Mouse (Mus musculus) retina, embryonic 14.5 days (tissue): ENCODE data around the gene Crxos.
A peak's percentile ranks its signal among the peaks of the same experiment; 100 is the strongest.

ENCODE experiments used
- DNase-seq: peaks from one replicate; pipeline ENCODE4 v3.0.0-alpha.2; 2015; ENCODE audit warnings: low spot score

Gene Crxos

DNA sequence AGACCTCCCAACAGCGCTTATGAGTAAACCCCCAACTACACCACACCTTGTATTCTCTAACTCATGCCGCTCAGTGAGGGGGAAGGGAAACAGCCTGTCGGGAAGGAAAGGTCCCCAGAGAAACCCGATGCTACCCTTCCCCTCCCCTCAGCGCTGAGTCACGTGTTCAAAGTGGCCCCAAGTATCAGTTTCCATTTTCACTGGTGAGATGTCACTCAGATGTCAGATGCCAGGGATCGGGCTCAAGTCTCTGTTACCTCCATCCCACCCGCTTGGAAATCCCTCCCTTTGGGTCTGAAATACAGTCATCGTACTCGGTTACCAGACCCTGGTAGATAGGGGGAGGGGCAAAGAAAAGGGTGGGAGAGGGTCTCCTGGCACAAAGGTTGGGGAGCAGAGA lies 39.4 kb downstream of the Crxos start:
- DNase-seq: peak; percentile 64

DNA sequence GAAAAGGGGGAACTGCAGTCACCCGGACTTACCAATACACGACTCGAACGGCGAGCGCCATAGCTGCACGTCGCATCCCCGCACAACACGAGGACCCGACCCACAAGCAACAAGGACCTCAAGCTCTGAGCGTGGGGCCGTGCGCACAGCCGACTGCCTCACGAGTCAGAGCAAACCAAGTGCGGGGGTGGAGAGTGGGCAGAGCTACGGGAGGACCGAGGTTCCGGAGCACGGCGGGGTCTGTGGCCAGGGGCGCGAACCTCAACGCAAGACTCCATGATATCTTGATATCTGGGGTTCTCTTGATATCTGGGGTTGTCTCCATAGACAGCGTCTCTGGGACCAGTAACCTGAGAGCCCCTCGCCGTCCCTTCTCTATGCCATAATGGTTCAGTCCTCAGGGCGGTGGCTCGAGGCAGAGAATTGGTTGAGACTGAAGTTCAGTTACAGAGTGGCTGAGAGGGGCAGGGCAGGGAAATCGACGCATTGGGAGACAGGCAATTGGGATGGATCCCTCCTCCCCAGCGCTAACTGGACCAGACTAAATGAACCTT lies 39.9 kb downstream of the Crxos start, which contains the start of gene Selenow:
TSS of gene Selenow (minus strand) at position 183 of the 554 bp plus-strand sequence.
- DNase-seq: peak; percentile 93

DNA sequence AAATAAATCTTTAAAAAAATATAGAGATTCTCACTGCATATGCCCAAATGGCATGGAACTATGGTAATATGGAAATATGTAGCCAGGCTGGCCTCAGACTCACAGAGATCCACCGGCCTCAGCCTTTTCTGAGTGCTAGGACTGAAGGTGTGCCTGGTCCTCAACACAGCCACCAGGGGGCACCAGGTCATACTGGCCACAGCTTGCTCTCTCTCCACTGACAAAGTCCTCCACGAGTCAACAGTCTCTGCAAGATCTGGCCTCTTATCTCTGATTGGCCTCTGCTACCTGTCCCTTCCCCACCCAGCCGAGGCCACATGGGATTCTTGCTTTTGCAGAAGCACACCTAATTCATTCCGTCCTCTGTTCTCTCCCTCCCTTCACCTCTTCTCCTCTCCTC lies 47.5 kb downstream of the Crxos start:
- DNase-seq: peak; percentile 77

DNA sequence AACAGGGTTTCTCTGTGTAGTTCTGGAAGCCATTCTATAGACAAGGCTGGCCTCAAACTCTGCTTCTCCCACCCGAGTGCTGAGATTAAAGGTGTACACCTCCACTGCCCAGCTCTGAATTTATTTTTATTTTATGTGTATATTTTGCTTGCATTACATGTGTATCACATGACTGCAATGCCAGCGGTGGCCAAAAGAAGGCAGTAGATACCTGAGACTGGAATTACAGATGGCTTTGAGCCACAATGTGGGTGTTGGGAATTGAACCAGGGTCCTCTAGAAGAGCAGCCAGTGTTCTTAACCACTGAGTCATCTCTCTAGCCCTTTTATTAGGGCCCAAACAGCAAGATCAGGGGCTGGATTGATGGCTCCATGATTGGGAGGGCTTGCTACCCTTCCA lies 48.1 kb downstream of the Crxos start:
- no peak for DNase-seq

DNA sequence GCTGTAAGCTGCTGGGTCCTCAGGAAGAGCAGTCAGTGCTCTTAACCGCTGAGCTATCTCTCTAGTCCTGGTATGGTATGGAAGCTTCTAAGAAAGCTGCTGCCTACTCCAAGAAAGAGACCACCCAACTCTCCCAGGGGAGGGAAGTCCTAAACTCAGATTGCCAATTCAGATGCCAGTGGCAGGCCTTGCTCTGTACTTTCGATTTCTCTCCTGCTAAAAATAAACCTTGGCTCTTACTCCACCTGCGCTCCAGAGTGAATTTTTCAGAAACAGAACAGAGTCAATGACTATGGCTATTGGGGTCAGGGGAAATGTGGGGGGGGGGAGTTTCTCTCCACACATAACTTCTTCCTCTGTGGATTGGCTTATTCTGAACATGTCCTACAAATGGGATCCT lies 49.2 kb downstream of the Crxos start:
- DNase-seq: no peak

DNA sequence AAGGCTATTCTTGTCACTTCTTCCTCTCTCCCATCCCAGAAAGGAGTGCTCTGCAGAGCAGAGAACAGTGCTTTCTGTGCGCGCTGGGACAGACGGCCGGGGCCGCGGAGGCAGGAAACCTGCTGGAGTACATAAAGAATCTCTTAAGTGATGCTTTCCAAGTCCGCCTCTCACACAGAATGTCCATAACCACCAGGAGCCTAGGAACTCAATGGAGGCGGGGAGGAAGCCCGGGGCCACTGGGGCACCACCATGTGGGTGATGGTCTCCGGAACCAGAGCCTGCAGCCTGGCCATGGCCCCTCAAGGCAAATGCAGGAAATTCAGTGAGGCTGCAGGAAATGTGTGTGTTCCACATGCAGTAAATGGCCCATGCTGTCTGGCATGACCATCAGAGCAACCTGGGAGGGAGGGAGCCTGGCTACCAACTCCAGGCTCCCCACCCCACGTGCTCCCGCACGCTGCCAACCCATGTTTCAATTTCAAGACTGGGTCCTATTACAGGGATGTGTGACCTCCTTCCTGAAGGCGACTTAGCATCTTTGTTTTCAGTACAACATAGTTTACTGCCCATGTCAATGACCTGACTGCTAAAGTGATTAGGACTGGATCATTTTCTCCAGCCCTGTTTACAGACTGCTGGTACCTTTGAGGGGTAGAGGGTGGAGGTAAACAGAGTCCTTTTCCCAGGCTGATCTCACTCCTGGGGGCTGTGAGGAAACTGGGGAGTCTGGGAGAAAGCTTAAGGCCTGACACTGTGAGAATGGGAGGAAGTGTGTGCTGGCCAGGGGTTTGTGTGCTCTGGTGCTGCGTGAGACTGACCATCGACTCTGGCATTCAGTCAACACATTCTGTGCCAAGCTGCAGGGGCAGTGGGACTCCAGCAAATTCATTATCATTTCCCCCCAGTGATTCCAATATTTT lies 51.3 kb downstream of the Crxos start:
- no peak for DNase-seq

DNA sequence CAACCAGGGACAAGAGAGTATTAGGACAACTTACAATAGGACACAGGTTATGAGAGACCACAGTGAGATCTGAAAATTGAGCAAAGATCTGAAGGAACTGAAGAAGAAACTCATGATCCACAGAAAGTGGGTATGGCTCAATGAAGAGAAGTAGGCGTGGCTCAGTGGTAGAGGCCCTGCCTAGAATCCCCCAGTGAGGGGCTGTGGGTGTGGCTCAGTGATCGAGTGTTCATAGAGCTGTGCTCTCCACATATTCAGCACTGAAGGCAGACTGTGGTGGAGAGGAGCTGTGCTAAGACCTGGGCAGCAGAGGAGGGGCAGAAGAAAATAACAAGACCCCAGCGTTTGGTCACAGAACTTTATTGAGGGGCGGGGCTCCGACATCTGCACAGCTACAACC lies 55.1 kb downstream of the Crxos start:
- no peak for DNase-seq

DNA sequence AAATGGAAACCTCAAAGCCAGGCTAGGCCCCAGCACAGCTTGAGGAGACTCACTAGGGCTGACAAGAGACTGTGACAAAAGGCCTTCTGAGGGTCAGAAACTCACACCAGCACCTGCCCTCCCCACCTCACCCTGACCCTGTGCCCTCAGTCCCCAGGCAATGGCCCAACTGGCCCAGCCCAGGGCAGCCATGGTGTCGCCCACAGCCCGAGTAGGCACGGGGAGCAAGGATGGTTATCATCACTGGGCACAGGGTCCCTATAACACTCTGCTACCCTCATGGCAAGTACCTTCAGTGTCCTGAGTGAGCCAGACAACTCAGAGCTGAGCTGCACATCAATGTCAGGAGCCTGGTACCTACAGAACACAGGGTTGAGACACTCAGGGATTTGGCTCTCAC lies 56.2 kb downstream of the Crxos start:
- no peak for DNase-seq

DNA sequence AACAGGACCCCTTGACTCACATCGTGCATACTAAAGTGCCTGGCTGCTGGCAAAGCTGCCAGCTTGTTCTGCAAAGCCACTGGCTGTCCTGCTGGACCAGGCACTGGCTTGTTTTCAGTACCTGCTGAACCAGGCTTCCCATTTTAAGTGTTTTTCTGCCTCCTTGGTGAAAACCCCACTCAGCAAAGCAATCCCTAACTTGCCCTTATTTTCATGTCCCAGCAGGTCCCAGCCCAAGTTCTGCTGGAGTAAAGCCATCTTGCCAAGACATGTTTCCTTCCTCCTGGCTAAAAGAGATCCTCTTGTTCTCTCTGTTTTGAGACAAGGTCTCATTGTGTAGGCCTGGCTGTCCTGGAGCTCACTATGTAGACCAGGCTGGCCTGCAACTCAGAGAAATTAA lies 61.9 kb downstream of the Crxos start:
- DNase-seq: no peak

DNA sequence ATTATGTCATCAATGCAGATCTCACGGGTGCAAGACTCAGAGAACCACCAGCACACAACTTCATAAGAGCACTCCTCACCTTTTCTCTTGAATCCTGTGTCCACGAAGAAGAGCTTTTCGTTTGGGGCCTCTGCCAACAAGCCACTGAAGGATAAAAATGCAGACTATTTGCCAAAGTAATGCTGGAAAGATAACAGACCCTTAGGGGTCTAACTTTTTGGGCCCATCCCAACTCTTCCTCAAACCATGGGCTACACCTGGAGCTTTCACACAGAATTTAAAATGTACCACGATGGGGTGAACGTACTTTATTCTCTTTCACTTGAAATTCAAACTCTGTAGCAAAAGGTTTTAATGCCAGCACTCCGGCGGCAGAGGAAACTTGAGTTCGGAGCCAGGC lies 62.8 kb downstream of the Crxos start:
- DNase-seq: no peak

DNA sequence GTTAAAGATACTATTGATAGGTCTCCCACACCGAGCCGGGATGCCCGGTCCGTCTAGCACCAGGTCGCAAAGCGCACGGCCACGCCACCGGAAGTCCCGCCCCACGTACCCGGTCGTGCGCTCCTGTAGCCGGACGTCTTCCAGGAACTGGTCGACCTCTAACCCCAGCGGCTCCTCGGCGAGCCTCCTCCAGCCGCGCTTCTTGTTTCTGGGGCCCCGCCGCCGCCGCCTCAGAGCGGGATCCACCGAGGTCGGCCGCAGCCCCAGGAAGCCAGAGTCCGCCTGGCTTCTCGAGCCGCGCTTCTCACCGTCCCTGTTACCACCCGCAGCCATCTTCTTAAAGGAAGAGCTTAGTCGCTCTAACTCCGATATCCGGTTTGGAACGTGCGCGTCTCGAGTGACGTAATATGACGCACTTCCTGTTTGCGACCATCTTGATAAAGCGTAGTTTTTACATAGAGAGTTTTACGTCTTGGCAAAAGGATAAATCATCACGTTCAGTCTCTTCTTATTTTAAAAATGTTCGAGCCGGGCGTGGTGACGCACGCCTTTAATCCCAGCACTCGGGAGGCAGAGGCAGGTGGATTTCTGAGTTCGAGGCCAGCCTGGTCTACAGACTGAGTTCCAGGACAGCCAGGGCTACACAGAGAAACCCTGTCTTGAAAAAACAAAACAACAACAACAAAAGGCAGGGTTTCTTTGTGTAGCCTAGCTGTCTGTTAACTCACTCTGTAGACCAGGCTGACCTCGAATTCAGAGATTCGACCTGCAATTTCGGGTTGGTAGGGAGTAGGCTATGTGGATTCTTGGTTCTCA lies 63.5 kb downstream of the Crxos start, which contains the start of gene Nop53:
TSS of gene Nop53 (minus strand) at position 354 of the 816 bp plus-strand sequence.
- peak; percentile 96 for DNase-seq

DNA sequence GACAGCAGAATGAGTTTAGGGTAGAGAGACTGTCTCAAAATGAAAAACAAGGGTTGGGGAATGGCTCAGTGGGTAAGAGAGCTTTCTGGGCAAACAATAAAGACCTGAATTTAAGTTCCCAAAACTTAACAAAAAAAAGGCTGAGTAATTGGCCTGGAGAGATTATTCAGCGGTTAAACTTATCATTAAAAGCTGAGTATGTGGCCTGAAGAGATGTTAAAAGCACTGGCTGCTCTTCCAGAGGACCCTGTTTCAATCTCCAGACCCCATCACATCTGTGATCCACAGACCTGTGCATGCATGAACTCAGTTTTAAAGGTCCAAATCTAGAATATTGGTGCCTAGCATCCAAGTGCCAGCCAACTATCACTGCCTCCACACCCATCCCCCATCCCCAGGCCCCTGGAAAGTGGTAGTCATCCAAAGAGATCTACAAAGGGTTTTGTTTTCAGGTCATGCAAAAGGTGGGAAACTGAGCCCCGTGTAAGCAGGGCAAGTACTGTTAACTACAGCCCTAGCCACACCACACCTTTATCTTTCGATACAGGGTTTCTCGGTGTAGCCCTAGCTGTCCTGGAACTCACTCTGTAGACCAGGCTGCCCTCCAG lies 65.3 kb downstream of the Crxos start:
- DNase-seq: no peak

DNA sequence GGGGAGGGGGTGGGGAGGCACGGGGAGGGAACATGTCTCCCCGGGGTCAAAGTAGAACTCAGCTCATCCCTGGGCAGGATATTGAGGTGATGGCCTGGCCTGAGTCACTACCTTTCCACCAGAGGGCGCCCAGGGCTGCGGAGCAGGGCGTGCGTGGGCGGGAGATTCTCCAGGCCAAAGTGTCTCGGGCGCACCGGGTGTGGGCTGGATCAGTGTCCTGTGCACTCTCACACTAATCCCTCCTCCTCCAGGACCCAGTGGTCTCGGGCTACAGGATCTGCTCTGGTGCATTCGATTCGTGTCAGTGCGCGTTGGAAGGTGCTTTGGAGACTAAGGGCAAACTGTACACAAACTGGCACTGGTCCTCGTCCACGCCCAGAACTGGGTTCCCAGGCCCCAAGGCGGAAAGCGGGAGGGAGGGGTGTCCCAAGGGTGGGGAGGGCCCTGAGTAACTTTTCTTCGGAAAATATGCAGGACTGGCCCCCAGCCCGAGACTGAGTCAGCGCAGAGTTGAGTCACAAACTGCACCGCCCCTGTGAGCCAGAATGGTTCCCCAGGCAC lies 66.0 kb downstream of the Crxos start:
- peak; percentile 86 for DNase-seq

DNA sequence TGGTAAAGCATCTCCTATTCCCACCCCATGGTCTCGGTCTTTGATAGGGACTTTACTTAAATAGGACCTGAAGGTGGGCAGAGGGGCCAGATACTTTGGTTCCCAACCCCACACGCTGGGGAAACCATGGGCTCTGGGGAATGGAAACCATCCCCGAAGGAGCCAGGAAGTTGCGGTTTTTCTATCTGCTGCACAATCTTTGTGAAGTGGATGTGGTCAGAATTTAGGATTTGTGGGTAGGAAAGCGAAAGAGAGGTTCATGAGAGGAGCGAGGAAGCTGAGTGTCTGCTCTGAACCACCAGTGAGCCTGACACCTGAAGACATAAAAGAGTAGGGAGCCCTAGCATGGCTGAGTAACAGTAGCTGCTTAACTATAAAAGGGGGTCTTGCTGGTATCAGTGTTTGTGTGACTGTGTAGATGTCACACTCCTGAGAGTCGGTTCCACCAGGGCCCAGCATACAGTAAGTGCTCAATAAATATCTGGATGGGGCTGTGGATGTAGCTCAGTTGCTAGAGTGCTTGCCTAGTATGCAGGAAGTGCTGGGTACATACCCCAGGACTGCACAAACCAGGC lies 66.9 kb downstream of the Crxos start:
- no peak for DNase-seq

DNA sequence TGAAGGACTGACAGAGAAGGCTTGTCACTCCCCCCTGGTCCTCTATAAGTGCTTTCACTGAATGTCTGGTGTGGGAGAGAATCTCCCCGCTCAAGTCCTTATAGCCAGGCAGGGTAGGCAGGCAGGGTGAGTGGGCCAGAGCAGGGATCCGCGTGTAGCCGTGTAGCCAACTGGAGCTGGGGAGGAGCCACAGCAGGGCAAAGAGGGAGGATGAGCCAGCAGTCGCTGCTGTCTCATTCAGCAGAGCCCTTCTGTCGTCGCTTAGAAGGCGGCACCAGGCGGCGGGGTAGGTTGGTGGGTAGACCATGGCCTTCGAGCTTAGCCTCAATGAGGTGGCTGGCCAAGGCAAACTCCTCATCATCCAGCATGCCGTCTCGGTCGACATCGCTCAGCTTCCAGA lies 67.6 kb downstream of the Crxos start:
- no peak for DNase-seq

DNA sequence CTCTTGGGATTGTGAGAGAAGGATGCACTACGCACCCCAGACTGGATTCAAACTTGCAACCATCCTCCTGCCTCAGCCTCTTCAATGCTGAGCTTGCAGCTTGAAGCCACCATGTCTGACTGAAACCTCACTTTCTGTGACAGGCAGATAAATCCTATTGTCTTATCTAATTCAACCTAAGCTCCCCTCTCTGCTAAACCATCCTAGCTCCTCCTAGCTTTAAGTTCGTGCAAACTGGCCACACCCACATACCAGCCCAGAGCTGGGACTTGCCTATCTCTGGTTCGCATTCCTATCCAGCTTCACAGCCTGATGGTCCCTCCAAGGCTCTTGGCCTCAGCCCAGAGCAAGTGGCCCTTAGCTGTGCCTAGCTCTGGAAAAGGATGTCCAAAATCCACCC lies 70.0 kb downstream of the Crxos start:
- DNase-seq: no peak
